Mouse (Mus musculus): Measurements from ENCODE around the gene Abcb11.

Gene Abcb11

GRCm38 (mm10) chr2:69264069-69264618, 78.3 kb downstream of the Abcb11 start:
- DNase-seq (ENCODE audit: low spot score), result no peak

- no peak for DNase-seq (ENCODE audit: low spot score)
Observed at GRCm38 (mm10) chr2:69248221-69248755, 94.1 kb downstream of the Abcb11 start.

DNA sequence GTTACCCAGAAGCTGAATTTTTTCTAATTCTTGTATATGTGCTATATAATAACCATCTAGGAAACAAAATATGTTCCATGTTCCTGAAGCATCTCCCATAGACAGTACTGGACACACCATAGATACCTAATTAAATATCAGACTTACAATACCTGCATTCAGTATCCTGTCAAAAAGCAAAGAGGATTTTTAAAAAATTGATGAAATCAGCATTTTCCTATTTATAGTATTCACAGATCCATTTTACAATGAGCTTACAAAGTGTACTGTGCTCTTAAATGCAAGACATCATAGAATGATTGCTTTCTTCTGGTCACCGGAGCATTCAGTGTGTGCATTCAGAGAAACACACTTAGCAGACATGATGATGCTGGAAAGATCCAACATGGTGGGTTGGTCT, 95.3 kb downstream of the Abcb11 start:
- DNase-seq (ENCODE audit: low spot score), result no peak

- DNase-seq (ENCODE audit: low spot score), result no peak
Observed at GRCm38 (mm10) chr2:69244924-69245323, 97.5 kb downstream of the Abcb11 start.

GRCm38 (mm10) chr2:69239315-69239714, 103.1 kb downstream of the Abcb11 start:
- DNase-seq (ENCODE audit: low spot score), result no peak

DNA sequence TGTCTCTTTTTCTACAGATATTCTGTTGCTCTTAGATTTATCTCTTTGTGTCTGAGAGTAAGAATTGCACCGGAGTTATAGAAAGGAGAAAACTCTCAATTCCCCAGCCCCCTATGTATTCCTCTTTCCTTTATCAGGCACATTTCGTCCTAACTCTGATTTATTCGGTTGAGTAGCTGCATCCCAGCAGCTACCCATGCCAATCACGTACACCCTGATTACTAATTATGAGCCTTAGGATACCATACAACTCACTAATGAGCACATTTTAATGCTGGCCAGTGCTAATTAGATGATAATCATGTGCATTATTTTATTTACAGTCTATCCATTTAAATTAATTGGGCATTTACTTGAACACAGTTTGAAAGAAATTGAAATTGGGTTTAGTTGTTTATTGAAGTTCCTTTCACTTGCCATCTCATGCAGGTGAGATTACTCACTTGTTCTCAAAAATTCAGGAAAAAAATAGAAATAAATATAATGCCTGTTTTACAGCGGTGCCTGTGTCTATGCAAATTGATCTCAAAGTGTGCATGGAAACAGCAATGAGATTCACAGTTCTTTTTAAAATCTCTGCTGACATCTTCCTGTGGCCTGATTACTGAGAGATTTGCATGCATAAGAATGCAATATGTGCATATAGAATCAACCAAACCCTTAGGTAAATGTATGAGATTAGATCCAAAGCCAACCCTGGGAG, 107.3 kb downstream of the Abcb11 start:
- DNase-seq (ENCODE audit: low spot score), result no peak

GRCm38 (mm10) chr2:69232101-69232500, 110.3 kb downstream of the Abcb11 start:
- no peak for DNase-seq (ENCODE audit: low spot score)

GRCm38 (mm10) chr2:69230137-69230536, 112.3 kb downstream of the Abcb11 start:
- no peak for DNase-seq (ENCODE audit: low spot score)

DNA sequence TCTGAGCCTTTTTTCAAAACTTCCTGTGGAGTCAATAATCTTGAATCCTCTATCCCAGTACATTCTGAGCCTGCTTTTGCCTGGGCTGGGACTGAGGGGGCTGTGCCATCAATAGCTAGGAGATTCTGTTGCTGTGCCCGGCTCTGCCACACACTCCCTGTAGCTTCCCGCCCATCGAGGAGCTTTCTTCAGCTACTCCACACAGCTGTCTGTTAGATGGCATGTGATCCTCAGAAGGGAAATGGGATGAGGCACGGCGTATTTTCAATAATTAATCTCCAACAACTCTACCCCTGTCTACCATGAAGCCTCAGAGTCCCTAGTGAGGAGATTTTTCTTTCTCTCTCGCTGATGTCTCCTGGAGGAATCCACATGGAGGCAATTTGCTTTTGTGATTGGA, 113.8 kb downstream of the Abcb11 start:
- DNase-seq (ENCODE audit: low spot score), result no peak

- no peak for DNase-seq (ENCODE audit: low spot score)
Observed at GRCm38 (mm10) chr2:69226876-69227275, 115.5 kb downstream of the Abcb11 start.

DNA sequence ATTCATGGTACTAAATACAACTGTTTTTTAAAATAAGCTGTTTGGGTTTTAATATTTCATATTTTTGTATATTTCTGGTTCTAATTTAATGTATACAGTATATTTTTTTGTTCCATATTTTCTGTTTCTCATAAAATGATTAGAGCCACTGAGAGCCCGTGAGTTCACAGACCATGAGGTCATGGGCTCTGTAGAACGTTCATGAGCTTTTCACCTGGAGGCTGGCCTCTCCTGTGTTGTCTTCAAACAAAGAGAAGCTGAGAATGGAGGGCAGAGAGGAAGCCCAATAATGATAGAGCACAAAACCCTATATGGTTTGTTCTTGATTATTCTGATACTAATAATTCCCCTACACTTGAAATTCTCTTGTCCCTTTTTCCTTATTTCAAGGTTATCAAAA, 117.7 kb downstream of the Abcb11 start:
- no peak for DNase-seq (ENCODE audit: low spot score)

GRCm38 (mm10) chr2:69222815-69223214, 119.6 kb downstream of the Abcb11 start:
- no peak for DNase-seq (ENCODE audit: low spot score)

GRCm38 (mm10) chr2:69221868-69222416, 120.5 kb downstream of the Abcb11 start:
- no peak for DNase-seq (ENCODE audit: low spot score)

DNA sequence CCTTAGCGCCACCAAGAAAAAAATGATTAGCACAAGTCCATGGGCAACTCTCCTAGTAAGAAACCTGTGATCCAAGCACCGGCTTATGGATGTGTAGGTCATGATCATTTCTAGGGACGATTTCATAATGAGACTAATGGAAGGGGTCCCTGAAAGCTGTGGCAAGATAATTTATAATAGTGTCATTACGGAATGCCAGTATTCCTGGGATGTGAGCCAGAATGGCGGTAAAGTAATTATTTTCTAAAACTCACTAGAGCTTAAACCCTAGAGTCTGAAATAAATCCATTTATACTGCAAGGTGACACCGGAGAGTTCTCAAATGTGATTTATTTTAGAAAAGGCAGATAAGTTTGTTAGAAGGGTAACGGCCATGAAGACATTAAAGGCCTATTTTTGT, 127.2 kb downstream of the Abcb11 start:
- DNase-seq (ENCODE audit: low spot score), result no peak

- no peak for DNase-seq (ENCODE audit: low spot score)
Observed at GRCm38 (mm10) chr2:69212652-69213051, 129.8 kb downstream of the Abcb11 start.

DNA sequence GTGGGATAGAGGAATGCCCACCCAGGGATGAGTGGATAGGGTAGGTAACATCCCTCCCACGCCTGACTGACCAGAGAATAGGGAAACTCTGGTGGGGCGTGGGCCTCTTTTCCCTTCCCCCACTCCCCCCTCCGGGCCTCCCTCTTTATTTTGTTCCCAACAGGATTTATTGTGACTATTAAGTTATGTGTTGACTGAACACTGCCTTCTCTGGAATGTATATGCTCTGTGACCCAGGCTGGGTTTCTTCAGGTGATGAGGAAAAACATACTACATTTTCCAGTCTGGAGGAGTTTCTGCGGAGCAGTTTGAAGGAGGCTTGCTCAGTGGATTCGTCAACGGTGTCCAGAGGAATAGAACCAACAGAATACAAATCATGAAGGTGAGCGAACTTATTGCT, 131.6 kb downstream of the Abcb11 start, which contains the start of gene G6pc2:
Gene G6pc2, plus strand, starts transcription at position 301 of the 400 bp plus-strand sequence.
- DNase-seq (ENCODE audit: low spot score), result no peak

DNA sequence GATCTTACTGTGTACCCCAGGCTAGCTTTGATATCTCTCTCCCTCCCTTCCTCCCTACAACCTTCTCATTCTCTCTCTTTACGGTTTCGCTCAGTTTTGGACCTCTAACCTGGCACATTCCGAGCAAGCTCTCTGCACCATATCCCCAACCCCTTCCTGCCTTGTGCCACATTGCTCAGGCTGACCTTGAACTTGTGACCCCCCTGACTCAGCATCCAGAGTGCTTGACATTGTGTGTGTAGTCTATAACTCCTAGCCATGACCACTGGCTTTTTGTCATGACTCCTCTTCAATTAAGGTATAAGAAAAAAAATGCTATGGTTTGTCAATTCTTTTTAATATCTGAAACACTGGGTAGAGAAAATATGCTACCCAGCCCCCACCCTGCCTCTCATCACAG, 132.7 kb downstream of the Abcb11 start:
- DNase-seq (ENCODE audit: low spot score), result no peak

DNA sequence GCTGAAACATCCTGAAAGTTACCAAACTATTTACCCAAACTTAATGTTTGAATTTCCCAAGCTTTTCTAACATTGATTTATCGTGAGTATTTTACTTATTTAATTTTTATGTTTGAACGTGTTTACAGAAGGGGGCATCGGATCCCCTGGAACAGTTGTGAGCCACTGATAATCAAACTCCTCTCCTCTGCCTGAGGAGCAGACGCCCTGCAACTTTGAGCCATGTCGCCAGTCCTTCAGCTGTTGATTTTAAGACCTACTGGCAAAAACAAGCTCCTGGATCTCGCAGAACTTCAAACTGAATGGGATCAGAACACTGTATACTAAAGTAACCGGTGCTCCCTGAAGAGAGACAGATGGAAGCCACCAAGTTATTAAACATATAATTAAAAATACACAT, 135.9 kb downstream of the Abcb11 start:
- no peak for DNase-seq (ENCODE audit: low spot score)

DNA sequence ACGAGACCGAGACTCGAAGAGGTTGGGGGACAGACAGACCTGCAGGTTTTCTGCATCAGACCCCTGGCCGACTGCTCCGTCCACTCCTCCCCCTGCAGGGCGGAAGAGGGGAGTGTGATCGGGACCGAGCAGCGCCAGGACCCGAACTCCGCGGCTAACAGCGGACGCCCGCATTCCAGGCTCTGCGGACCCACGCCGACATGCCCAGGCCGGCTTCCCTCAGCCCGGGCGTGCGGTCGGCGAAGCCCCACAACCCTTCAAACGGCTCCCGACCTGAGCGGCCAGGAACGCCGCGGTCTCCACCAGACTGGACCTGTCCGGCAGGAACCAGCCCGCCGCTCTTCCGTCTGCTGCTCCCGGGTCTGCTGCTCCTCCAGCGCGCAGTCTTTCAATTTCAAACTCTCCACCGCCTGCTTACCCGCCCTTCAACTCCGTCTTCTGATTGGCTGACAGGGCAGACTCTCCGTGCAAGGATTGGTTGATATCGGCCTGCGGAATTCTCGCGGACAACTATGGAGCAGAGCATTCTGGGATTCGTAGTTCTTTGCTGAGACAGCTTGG, 136.5 kb downstream of the Abcb11 start, which contains the start of gene Spc25:
Gene Spc25, minus strand, starts transcription at position 404 of the 561 bp plus-strand sequence.
- peak; percentile 95 for DNase-seq (ENCODE audit: low spot score)

GRCm38 (mm10) chr2:69205185-69205584, 137.2 kb downstream of the Abcb11 start:
- DNase-seq (ENCODE audit: low spot score), result no peak

DNA sequence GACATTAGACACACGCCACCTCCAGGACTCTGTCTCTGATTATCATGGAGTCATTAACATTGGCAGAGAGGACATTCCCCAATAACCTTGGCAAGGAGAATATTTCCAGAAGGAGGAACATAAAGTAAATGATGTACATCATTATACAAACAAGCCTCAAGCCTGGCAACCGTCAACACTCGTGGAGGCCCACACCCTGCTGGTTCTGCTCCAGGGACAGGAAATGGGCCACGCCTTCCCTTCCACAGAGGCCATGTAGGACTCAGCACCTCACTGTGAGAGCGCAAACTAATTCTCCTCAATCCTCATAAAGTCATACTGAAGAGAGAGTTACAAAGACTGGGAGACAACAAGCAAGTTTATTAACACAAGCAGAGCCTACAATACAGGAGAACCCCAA, 148.9 kb downstream of the Abcb11 start:
- no peak for DNase-seq (ENCODE audit: low spot score)

GRCm38 (mm10) chr2:69191059-69191458, 151.4 kb downstream of the Abcb11 start:
- no peak for DNase-seq (ENCODE audit: low spot score)

DNA sequence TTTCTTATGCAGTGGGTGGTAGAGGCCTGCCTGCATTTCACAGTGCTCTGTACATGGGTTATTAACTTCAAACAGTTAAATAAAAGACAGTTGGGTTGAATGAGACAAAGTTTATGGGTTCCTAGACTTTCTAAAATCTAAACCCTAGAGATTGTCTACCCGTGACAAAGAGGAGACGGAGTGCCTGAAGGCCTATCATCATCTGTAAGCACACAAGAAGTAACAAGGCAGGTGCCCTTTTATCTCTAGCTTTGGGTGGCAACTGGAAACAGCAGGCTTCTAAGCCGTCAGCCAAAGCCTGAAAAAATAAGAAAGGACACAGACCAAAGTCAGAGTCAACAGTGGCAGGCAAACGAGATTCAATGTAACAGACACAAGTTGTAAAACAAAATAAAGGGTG, 153.2 kb downstream of the Abcb11 start:
- no peak for DNase-seq (ENCODE audit: low spot score)

Data from testis, postnatal 14 days (tissue).